8 mouse cellular contexts compared by ENCODE assay signal in genomic region chr2:132006561-132007474, GRCm38 (mm10). TPM values are rescaled to one million over a fixed set of nuclear protein-coding genes. Genes with fewer than 3 reads are reported as not detected.
DNase-seq lines count a peak whose midpoint lies in the region; ATAC-seq and TF ChIP-seq lines count a peak whose summit lies in the region.
"Had no signal": no experiment of that assay in that cellular context is flagged by ENCODE, and none has a peak within 500 bp of the region (broad histone marks: within the 10 kb centered on the region; RNA-seq: fewer than 3 reads in every experiment).

No protein-coding gene starts in this region.

- peak; percentile 83 for ATAC-seq in hematopoietic stem cell, adult 5-6 weeks (replicated peaks in 1 of 2; ENCODE audit: insufficient read depth in 1 of 2, low FRiP score in 2 of 2, low TSS enrichment in 1 of 2, low read depth in 1 of 2, poor library complexity in 2 of 2, severe bottlenecking in 2 of 2)
- ATAC-seq in lung, postnatal 0 days, result peak; percentile 89
- ATAC-seq in hindbrain, embryonic 16.5 days, result no peak

- H3K4me2 ChIP-seq in lung, postnatal 0 days (replicated peaks; ENCODE audit: low read depth, low read length), result no peak overlapping the region
- no peak overlapping the region for H3K4me2 ChIP-seq in hindbrain, embryonic 16.5 days (ENCODE audit: low read length)
- H3K4me2 ChIP-seq: neural tube, embryonic 12.5 days had no signal

- peak; percentile 100 for TF ChIP-seq EP300 in lung, postnatal 0 days (IDR thresholded peaks at IDR 0.05)

- no peak for TF ChIP-seq CTCF in embryonic fibroblast, embryonic 13.5 days (IDR thresholded peaks at IDR 0.05; ENCODE audit: borderline replicate concordance, insufficient read depth, low read length)
- no peak for TF ChIP-seq CTCF in lung, postnatal 0 days (IDR thresholded peaks at IDR 0.05)
- no peak for TF ChIP-seq CTCF in testis, adult 2 months (IDR thresholded peaks at IDR 0.05; ENCODE audit: control insufficient read depth, insufficient read depth, insufficient replicate concordance, low read depth, low read length)

- 52% methylated on average over 18 of the region's 18 CpGs for WGBS in lung, postnatal 0 days
- WGBS in hindbrain, embryonic 16.5 days, result 85% methylated on average over 18 of the region's 18 CpGs

- no peaks in the 10 kb centered on the region for H3K9me3 ChIP-seq in lung, postnatal 0 days (ENCODE audit: low read length)
- H3K9me3 ChIP-seq in hindbrain, embryonic 16.5 days (ENCODE audit: control insufficient read depth, low read length), result no peaks in the 10 kb centered on the region
- H3K9me3 ChIP-seq: neural tube, embryonic 12.5 days had no signal

- H3K27me3 ChIP-seq in lung, postnatal 0 days (replicated peaks; ENCODE audit: insufficient read depth, low read length), result no peaks in the 10 kb centered on the region
- no peaks in the 10 kb centered on the region for H3K27me3 ChIP-seq in testis, adult 2 months (ENCODE audit: control insufficient read depth, insufficient read depth, low read length)
- H3K27me3 ChIP-seq in hindbrain, embryonic 16.5 days (replicated peaks; ENCODE audit: control insufficient read depth, insufficient read depth, low read length), result no peaks in the 10 kb centered on the region
- H3K27me3 ChIP-seq: neural tube, embryonic 12.5 days had no signal

- no peak overlapping the region for H3K9ac ChIP-seq in lung, postnatal 0 days (replicated peaks; ENCODE audit: low read depth)
- no peak overlapping the region for H3K9ac ChIP-seq in hindbrain, embryonic 16.5 days (ENCODE audit: low read depth, low read length)
- H3K9ac ChIP-seq: neural tube, embryonic 12.5 days had no signal

- peak; percentile 32; the same call in 1 of the 2 replicates for TF ChIP-seq POLR2A in embryonic fibroblast, embryonic 13.5 days (IDR thresholded peaks at IDR 0.05; ENCODE audit: low read depth, low read length)
- TF ChIP-seq POLR2A in testis, adult 2 months (IDR thresholded peaks at IDR 0.05; ENCODE audit: control insufficient read depth, low read depth, low read length), result no peak

- H3K4me3 ChIP-seq in embryonic fibroblast, embryonic 13.5 days (ENCODE audit: insufficient read depth, low read length), result no peak overlapping the region
- H3K4me3 ChIP-seq in lung, postnatal 0 days (ENCODE audit: low read depth, low read length), result no peak overlapping the region
- H3K4me3 ChIP-seq in testis, adult 2 months (ENCODE audit: control insufficient read depth, low read depth, low read length), result no peak overlapping the region
- no peak overlapping the region for H3K4me3 ChIP-seq in hindbrain, embryonic 16.5 days (ENCODE audit: low read length)
- H3K4me3 ChIP-seq: neural tube, embryonic 12.5 days had no signal

- peaks cover 2% of the 10 kb centered on the region; the same call in 1 of the 2 replicates for H3K36me3 ChIP-seq in lung, postnatal 0 days (ENCODE audit: insufficient read depth, low read length)
- H3K36me3 ChIP-seq in testis, adult 2 months (ENCODE audit: control insufficient read depth, insufficient read depth, low read length), result no peaks in the 10 kb centered on the region
- peaks cover 8% of the 10 kb centered on the region; the same call in 1 of the 2 replicates for H3K36me3 ChIP-seq in hindbrain, embryonic 16.5 days (ENCODE audit: control insufficient read depth, insufficient read depth, low read length)

- H3K4me1 ChIP-seq in embryonic fibroblast, embryonic 13.5 days (ENCODE audit: control insufficient read depth, insufficient read depth, low read length), result peaks cover 23% of the 10 kb centered on the region
- peaks cover 27% of the 10 kb centered on the region for H3K4me1 ChIP-seq in lung, postnatal 0 days (ENCODE audit: insufficient read depth, low read depth, low read length)
- H3K4me1 ChIP-seq in testis, adult 2 months (ENCODE audit: control insufficient read depth, insufficient read depth, low read length), result peaks cover 11% of the 10 kb centered on the region
- no peaks in the 10 kb centered on the region for H3K4me1 ChIP-seq in hindbrain, embryonic 16.5 days (ENCODE audit: control insufficient read depth, insufficient read depth, low read depth, low read length)
- H3K4me1 ChIP-seq: neural tube, embryonic 12.5 days had no signal

- H3K27ac ChIP-seq in embryonic fibroblast, embryonic 13.5 days (ENCODE audit: insufficient read depth, low read length), result peak overlapping the region; percentile 90
- peak overlapping the region; percentile 90 for H3K27ac ChIP-seq in lung, postnatal 0 days (ENCODE audit: low read length)
- peak overlapping the region; percentile 57 for H3K27ac ChIP-seq in testis, adult 2 months (ENCODE audit: control insufficient read depth, insufficient read depth, low read depth, low read length)
- H3K27ac ChIP-seq in hindbrain, embryonic 16.5 days (ENCODE audit: low read depth, low read length), result no peak overlapping the region
- H3K27ac ChIP-seq: neural tube, embryonic 12.5 days had no signal

- DNase-seq in spleen, adult 12 weeks (ENCODE audit: low spot score), result peak; percentile 26
- no peak for DNase-seq in spleen, postnatal 14 days (ENCODE audit: low spot score in 2 of 2)
- DNase-seq in lung, postnatal 0 days (ENCODE audit: low spot score), result peak; percentile 97

RNA-seq across cellular contexts. Expression of gene Rassf2, which starts 23.2 kb away (rescaled TPM):
- 3.6 and 11.9 TPM in 2 replicates for polyA plus RNA-seq in embryonic fibroblast, embryonic 13.5 days (2011; ENCODE audit: insufficient read length, low read depth, missing spikeins)
- total RNA-seq in hematopoietic stem cell, adult 5-6 weeks (2017), result 103 and 130 TPM in 2 replicates
- 10.0 and 15.2 TPM in 2 replicates for polyA plus RNA-seq in lung, postnatal 0 days (2015; fragmentation: Nextera tagmentation; extraction: Ambion mirVana)
- polyA plus RNA-seq in testis, adult 2 months (2012; rRNA removed), result 5.8 and 9.1 TPM in 2 replicates
- 25.2 and 34.2 TPM in 2 replicates for polyA plus RNA-seq in hindbrain, embryonic 16.5 days (2015; fragmentation: Nextera tagmentation; extraction: Ambion mirVana)

RNA-seq across cellular contexts. Expression of gene Prnd, which starts 56.2 kb away (rescaled TPM):
- 1.3 and 1.5 TPM in 2 replicates for polyA plus RNA-seq in embryonic fibroblast, embryonic 13.5 days (2011; ENCODE audit: insufficient read length, low read depth, missing spikeins)
- total RNA-seq in hematopoietic stem cell, adult 5-6 weeks (2017), result not detected in 2 replicates
- polyA plus RNA-seq in lung, postnatal 0 days (2015; fragmentation: Nextera tagmentation; extraction: Ambion mirVana), result 3.5 and 6.0 TPM in 2 replicates
- polyA plus RNA-seq in testis, adult 2 months (2012; rRNA removed), result 57.2 and 107 TPM in 2 replicates
- 8.1 and 12.7 TPM in 2 replicates for polyA plus RNA-seq in hindbrain, embryonic 16.5 days (2015; fragmentation: Nextera tagmentation; extraction: Ambion mirVana)

Comparison
In these comparisons a context has a peak if more than half of its experiments do, and no peak if none do; other contexts are left out.
1. DNase-seq: peak in spleen, adult 12 weeks (single experiment) and lung, postnatal 0 days (single experiment); none in spleen, postnatal 14 days (0 of 2).